Mouse (Mus musculus): ENCODE data around the gene Tmem120b.

- no peak for TF ChIP-seq TAL1 (IDR thresholded peaks at IDR 0.05; ENCODE audit: low read length)
- no peak for TF ChIP-seq GATA1 (IDR thresholded peaks at IDR 0.05; ENCODE audit: low read length)
Observed at GRCm38 (mm10) chr5:123068714-123069113, 499 bp downstream of the Tmem120b start.
